Mouse (Mus musculus): Measurements from ENCODE around the gene Npb. TPM values are rescaled to one million over a fixed set of nuclear protein-coding genes. Genes with fewer than 3 reads are reported as not detected.

Npb gene
- polyA plus RNA-seq, 1 experiment from 2014 or later, result 0.65 TPM

- Histone ChIP-seq H3K9ac (replicated peaks) (no peak overlapping the region), H3K9me3 (no peaks in the 10 kb centered on the region), H3K36me3 (peaks cover 34% of the 10 kb centered on the region), H3K27me3 (no peaks in the 10 kb centered on the region), H3K27ac (no peak overlapping the region), H3K4me2 (0 out of 2 replicates have a peak overlapping the region, but pooled peaks have one; percentile 21), H3K4me3 (replicated peaks) (no peak overlapping the region), H3K4me1 (replicated peaks) (peaks cover 39% of the 10 kb centered on the region)
- WGBS, result 94% methylated on average over 23 of the region's 23 CpGs
- no peak for ATAC-seq (ENCODE audit: insufficient number of reproducible peaks, insufficient read depth, low FRiP score, low TSS enrichment, low read depth)
These were observed 20.5 kb downstream of the Npb start for GRCm38 (mm10) chr11:120628601-120629340.

- no peaks in the 10 kb centered on the region for H3K9me3 ChIP-seq
- peaks cover 34% of the 10 kb centered on the region for H3K4me1 ChIP-seq (replicated peaks)
- H3K27ac ChIP-seq, result 0 out of 2 replicates have a peak overlapping the region, but pooled peaks have one; percentile 23
- 82% methylated on average over 23 of the region's 23 CpGs for WGBS
- peak overlapping the region; percentile 21; the same call in 1 of the 2 replicates for H3K4me2 ChIP-seq
- H3K27me3 ChIP-seq, result no peaks in the 10 kb centered on the region
- 0 out of 2 replicates have a peak overlapping the region, but pooled peaks have one; percentile 48 for H3K9ac ChIP-seq (replicated peaks)
- ATAC-seq (ENCODE audit: insufficient number of reproducible peaks, insufficient read depth, low FRiP score, low TSS enrichment, low read depth), result no peak
- H3K36me3 ChIP-seq, result peaks cover 34% of the 10 kb centered on the region
- no peak overlapping the region for H3K4me3 ChIP-seq (replicated peaks)
These were observed 21.1 kb downstream of the Npb start for GRCm38 (mm10) chr11:120629341-120629730.

- Histone ChIP-seq H3K27ac (peak overlapping the region; percentile 23; the same call in 1 of the 2 replicates), H3K4me2 (peak overlapping the region; percentile 6; the same call in 1 of the 2 replicates), H3K4me3 (replicated peaks) (no peak overlapping the region), H3K4me1 (replicated peaks) (peaks cover 34% of the 10 kb centered on the region), H3K36me3 (peaks cover 34% of the 10 kb centered on the region), H3K27me3 (no peaks in the 10 kb centered on the region), H3K9me3 (no peaks in the 10 kb centered on the region), H3K9ac (replicated peaks) (peak overlapping the region; percentile 48; the same call in 1 of the 2 replicates)
- 54% methylated on average over 7 of the region's 7 CpGs for WGBS
- no peak for ATAC-seq (ENCODE audit: insufficient number of reproducible peaks, insufficient read depth, low FRiP score, low TSS enrichment, low read depth)
These were observed 21.6 kb downstream of the Npb start for GRCm38 (mm10) chr11:120629911-120630310.

GRCm38 (mm10) chr11:120630401-120630871 lies 22.2 kb downstream of the Npb start:
- Histone ChIP-seq H3K4me1 (replicated peaks) (peaks cover 30% of the 10 kb centered on the region), H3K27ac (no peak overlapping the region; the same call in 1 of the 2 replicates), H3K9me3 (no peaks in the 10 kb centered on the region), H3K9ac (replicated peaks) (peak overlapping the region; percentile 48; the same call in 1 of the 2 replicates), H3K4me3 (replicated peaks) (no peak overlapping the region), H3K27me3 (no peaks in the 10 kb centered on the region), H3K4me2 (peak overlapping the region; percentile 6; the same call in 1 of the 2 replicates), H3K36me3 (peaks cover 34% of the 10 kb centered on the region)
- WGBS, result 66% methylated on average over 5 of the region's 5 CpGs
- no peak for ATAC-seq (ENCODE audit: insufficient number of reproducible peaks, insufficient read depth, low FRiP score, low TSS enrichment, low read depth)

- H3K4me2 ChIP-seq, result peak overlapping the region; percentile 92
- no peaks in the 10 kb centered on the region for H3K9me3 ChIP-seq
- 48% methylated on average over 7 of the region's 7 CpGs for WGBS
- ATAC-seq (ENCODE audit: insufficient number of reproducible peaks, insufficient read depth, low FRiP score, low TSS enrichment, low read depth), result no peak
- peak overlapping the region; percentile 48; the same call in 1 of the 2 replicates for H3K9ac ChIP-seq (replicated peaks)
- H3K27ac ChIP-seq, result 0 out of 2 replicates have a peak overlapping the region, but pooled peaks have one; percentile 87
- H3K4me1 ChIP-seq (replicated peaks), result peaks cover 28% of the 10 kb centered on the region
- no peaks in the 10 kb centered on the region for H3K27me3 ChIP-seq
- peak overlapping the region; percentile 97; the same call in 1 of the 2 replicates for H3K4me3 ChIP-seq (replicated peaks)
- peaks cover 31% of the 10 kb centered on the region for H3K36me3 ChIP-seq
These were observed 22.8 kb downstream of the Npb start for GRCm38 (mm10) chr11:120630881-120631725.

- Histone ChIP-seq H3K9me3 (no peaks in the 10 kb centered on the region), H3K4me1 (replicated peaks) (peaks cover 28% of the 10 kb centered on the region), H3K27me3 (no peaks in the 10 kb centered on the region), H3K27ac (peak overlapping the region; percentile 87), H3K36me3 (peaks cover 25% of the 10 kb centered on the region), H3K4me3 (replicated peaks) (peak overlapping the region; percentile 97), H3K9ac (replicated peaks) (peak overlapping the region; percentile 88), H3K4me2 (peak overlapping the region; percentile 92)
- WGBS, result 56% methylated on average over 4 of the region's 4 CpGs
- ATAC-seq (ENCODE audit: insufficient number of reproducible peaks, insufficient read depth, low FRiP score, low TSS enrichment, low read depth), result no peak
These were observed 23.6 kb downstream of the Npb start for GRCm38 (mm10) chr11:120631726-120632448.

GRCm38 (mm10) chr11:120632559-120633519 lies 24.6 kb downstream of the Npb start:
- peak; percentile 78 for ATAC-seq (ENCODE audit: insufficient number of reproducible peaks, insufficient read depth, low FRiP score, low TSS enrichment, low read depth)
- Histone ChIP-seq H3K36me3 (peaks cover 16% of the 10 kb centered on the region), H3K4me1 (replicated peaks) (peaks cover 28% of the 10 kb centered on the region), H3K9me3 (no peaks in the 10 kb centered on the region), H3K27ac (peak overlapping the region; percentile 87), H3K27me3 (no peaks in the 10 kb centered on the region), H3K4me2 (peak overlapping the region; percentile 92), H3K9ac (replicated peaks) (peak overlapping the region; percentile 88), H3K4me3 (replicated peaks) (peak overlapping the region; percentile 97)
- 1% methylated on average over 114 of the region's 116 CpGs for WGBS

- H3K4me1 ChIP-seq (replicated peaks), result peaks cover 28% of the 10 kb centered on the region
- peak within 1 kb of the TSS; percentile 87 for H3K27ac ChIP-seq
- peaks cover 12% of the 10 kb centered on the region for H3K36me3 ChIP-seq
- H3K4me2 ChIP-seq, result peak within 1 kb of the TSS; percentile 92
- peak within 1 kb of the TSS; percentile 88 for H3K9ac ChIP-seq (replicated peaks)
- WGBS, result 11% methylated on average over 58 of the region's 58 CpGs
- H3K9me3 ChIP-seq, result no peaks in the 10 kb centered on the region
- peak within 1 kb of the TSS; percentile 97 for H3K4me3 ChIP-seq (replicated peaks)
- ATAC-seq (ENCODE audit: insufficient number of reproducible peaks, insufficient read depth, low FRiP score, low TSS enrichment, low read depth), result peak; percentile 86
- H3K27me3 ChIP-seq, result no peaks in the 10 kb centered on the region
These were observed 25.5 kb downstream of the Npb start, which contains the start of gene Mafg for GRCm38 (mm10) chr11:120633520-120634343. Gene Mafg (minus strand): TSS chr11:120633600.

GRCm38 (mm10) chr11:120634810-120635209 lies 26.5 kb downstream of the Npb start:
- Histone ChIP-seq H3K4me3 (replicated peaks) (no peak overlapping the region), H3K36me3 (peaks cover under 1% of the 10 kb centered on the region; the same call in 1 of the 2 replicates), H3K27me3 (no peaks in the 10 kb centered on the region), H3K27ac (no peak overlapping the region), H3K9me3 (no peaks in the 10 kb centered on the region), H3K4me1 (replicated peaks) (peaks cover 26% of the 10 kb centered on the region), H3K9ac (replicated peaks) (no peak overlapping the region), H3K4me2 (no peak overlapping the region)
- 85% methylated on average over 5 of the region's 5 CpGs for WGBS
- no peak for ATAC-seq (ENCODE audit: insufficient number of reproducible peaks, insufficient read depth, low FRiP score, low TSS enrichment, low read depth)
